Mouse (Mus musculus): ENCODE data around the gene Olfr494. TPM values are rescaled to one million over a fixed set of nuclear protein-coding genes. Genes with fewer than 3 reads are reported as not detected.

The Olfr494 gene
- not detected in 2 replicates for polyA plus RNA-seq (2021; fragmentation: Nextera tagmentation)
- long read RNA-seq, experiment 1: 0 reads
- long read RNA-seq, experiment 2: 0 reads

DNA sequence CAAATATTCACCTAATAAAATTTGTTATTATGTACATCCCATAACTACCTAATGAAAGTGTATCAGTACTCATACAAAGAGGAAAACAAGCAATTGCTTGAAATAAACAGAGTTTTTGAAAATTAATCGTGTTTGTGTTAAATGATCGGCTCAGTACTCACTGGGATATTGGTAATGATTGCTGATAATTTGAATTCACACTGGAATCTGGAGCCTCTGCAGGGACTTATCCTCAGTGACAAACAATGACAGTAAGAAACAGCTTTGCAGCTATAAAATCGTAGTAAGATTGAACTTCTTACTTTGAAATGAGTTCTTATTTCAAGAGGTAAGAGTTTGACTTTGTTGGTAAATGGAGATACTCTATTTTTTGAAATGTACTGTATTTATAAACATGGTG, at the start of gene Olfr494:
TSS of gene Olfr494 (plus strand) at position 301 of the 400 bp plus-strand sequence.

DNA sequence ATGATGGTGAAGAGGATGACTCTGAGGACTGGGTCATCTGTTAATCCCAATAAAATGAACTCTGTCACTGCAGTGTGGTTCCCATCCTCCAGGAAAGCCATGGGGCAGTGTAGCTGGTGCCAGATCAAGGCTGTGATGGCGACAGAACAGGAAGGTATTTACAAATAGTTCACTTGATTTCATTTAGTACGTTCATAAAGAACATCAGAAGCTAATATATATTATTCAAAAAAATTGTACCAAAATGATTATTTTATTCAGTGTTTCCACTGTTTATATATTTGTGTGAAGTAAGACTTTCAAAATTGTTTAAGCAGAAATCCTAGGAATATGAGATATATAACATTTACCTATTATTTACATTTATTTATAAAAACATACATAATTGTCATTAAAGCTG, 41.6 kb upstream of the Olfr494 start, which contains the start of gene Olfr492:
TSS of gene Olfr492 (minus strand) at position 101 of the 400 bp plus-strand sequence.

DNA sequence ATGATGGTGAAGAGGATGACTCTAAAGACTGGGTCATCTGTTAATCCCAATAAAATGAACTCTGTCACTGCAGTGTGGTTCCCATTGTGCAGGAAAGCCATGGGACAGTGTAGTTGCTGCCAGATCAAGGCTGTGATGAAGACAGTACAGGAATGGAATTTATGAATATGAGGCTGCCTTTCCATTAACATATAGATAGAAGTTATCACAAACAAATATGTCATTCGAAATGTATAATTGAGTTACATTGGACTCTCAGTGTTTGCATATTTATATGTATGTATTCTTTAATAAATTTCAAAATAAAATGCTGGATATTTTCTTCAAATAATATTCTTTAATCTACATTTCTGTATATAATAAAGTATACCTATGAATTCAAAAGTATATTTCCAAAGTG, 18.3 kb upstream of the Olfr494 start, which contains the start of gene Olfr493:
TSS of gene Olfr493 (minus strand) at position 101 of the 400 bp plus-strand sequence.

DNA sequence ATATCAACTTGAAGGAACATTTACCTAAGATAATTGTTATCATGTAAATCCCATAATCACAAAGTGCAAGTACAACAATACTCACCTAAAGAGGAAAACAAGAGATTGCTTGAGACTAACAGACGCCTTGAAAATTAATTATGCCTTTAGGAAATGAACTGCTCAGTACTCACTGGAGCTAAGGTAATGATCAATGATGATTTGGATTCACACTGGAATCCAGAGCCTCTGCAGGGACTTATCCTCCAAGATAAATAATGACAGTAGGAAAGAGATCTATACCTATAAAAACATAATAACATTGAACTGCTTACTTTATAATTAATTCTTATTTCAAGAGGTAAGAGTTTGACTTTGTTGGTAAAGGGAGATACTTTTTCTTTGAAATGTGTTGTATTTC, 27.7 kb downstream of the Olfr494 start, which contains the start of gene Olfr495:
TSS of gene Olfr495 (plus strand) at position 301 of the 400 bp plus-strand sequence.

Other genes starting within 250 kb of the Olfr494 start
- not detected in 2 replicates for gene Olfr484, start 237.9 kb upstream of the Olfr494 start, polyA plus RNA-seq (2021; fragmentation: Nextera tagmentation)
- gene Olfr485, start 205.5 kb upstream of the Olfr494 start, polyA plus RNA-seq (2021; fragmentation: Nextera tagmentation): not detected in 2 replicates
- not detected in 2 replicates for gene Olfr486, start 192.6 kb upstream of the Olfr494 start, polyA plus RNA-seq (2021; fragmentation: Nextera tagmentation)
- gene Olfr487, start 150.7 kb upstream of the Olfr494 start, polyA plus RNA-seq (2021; fragmentation: Nextera tagmentation): not detected in 2 replicates
- gene Olfr488, start 107.0 kb upstream of the Olfr494 start, polyA plus RNA-seq (2021; fragmentation: Nextera tagmentation): not detected in 2 replicates
- gene Olfr490, start 76.4 kb upstream of the Olfr494 start, polyA plus RNA-seq (2021; fragmentation: Nextera tagmentation): not detected in 2 replicates
- gene Olfr491, start 51.9 kb upstream of the Olfr494 start, polyA plus RNA-seq (2021; fragmentation: Nextera tagmentation): not detected in 2 replicates
- not detected in 2 replicates for gene Olfr492, start 41.7 kb upstream of the Olfr494 start, polyA plus RNA-seq (2021; fragmentation: Nextera tagmentation)
- not detected in 2 replicates for gene Olfr493, start 18.4 kb upstream of the Olfr494 start, polyA plus RNA-seq (2021; fragmentation: Nextera tagmentation)
- gene Olfr495, start 27.8 kb downstream of the Olfr494 start, polyA plus RNA-seq (2021; fragmentation: Nextera tagmentation): not detected in 2 replicates
- gene Olfr497, start 55.1 kb downstream of the Olfr494 start, polyA plus RNA-seq (2021; fragmentation: Nextera tagmentation): not detected in 2 replicates
- gene Olfr498, start 100.0 kb downstream of the Olfr494 start, polyA plus RNA-seq (2021; fragmentation: Nextera tagmentation): not detected in 2 replicates
- not detected in 2 replicates for gene Olfr502, start 159.7 kb downstream of the Olfr494 start, polyA plus RNA-seq (2021; fragmentation: Nextera tagmentation)
- gene Olfr503, start 179.2 kb downstream of the Olfr494 start, polyA plus RNA-seq (2021; fragmentation: Nextera tagmentation): not detected in 2 replicates
- gene Olfr504, start 200.5 kb downstream of the Olfr494 start, polyA plus RNA-seq (2021; fragmentation: Nextera tagmentation): not detected in 2 replicates
- gene Olfr506, start 245.5 kb downstream of the Olfr494 start, polyA plus RNA-seq (2021; fragmentation: Nextera tagmentation): not detected in 2 replicates